21 mouse cellular contexts compared by ENCODE assay signal in genomic region chr12:111242346-111242745, GRCm38 (mm10). TPM values are rescaled to one million over a fixed set of nuclear protein-coding genes. Genes with fewer than 3 reads are reported as not detected.
DNase-seq lines count a peak whose midpoint lies in the region; ATAC-seq and TF ChIP-seq lines count a peak whose summit lies in the region.
"Had no signal": no experiment of that assay in that cellular context is flagged by ENCODE, and none has a peak within 500 bp of the region (broad histone marks: within the 10 kb centered on the region; RNA-seq: fewer than 3 reads in every experiment).

No protein-coding gene starts in this region.

- no peaks in the 10 kb centered on the region for H3K27me3 ChIP-seq in cerebellum, adult 2 months (ENCODE audit: control insufficient read depth, insufficient read depth, low read length)
- H3K27me3 ChIP-seq: CH12.LX, Patski had no signal

- peak; percentile 16 to 45 for DNase-seq in cerebellum, adult 18-20 months
- DNase-seq in cerebellum, adult 2 months = peak in 1 of 2 experiments; percentile 43
- DNase-seq in cerebellum, adult 11 months = no peak
- DNase-seq in cerebellum, adult 9-11 months = peak; percentile 46
- DNase-seq in cerebellum, adult 9-10 months = no peak
- peak; percentile 51 to 61 for DNase-seq in cerebellum, postnatal 25 days
- no peak for DNase-seq in cerebellum, adult 8-10 months
- DNase-seq: adrenal gland, adult 2 months; adrenal gland, adult 8-10 months; adrenal gland, postnatal 10 days; adrenal gland, postnatal 14 days; adrenal gland, postnatal 25 days; adrenal gland, postnatal 36 days; B cell, adult 2 months had no signal

- 43% methylated on average over 5 of the region's 5 CpGs for WGBS in cerebellum, adult 2 months

- no peak for TF ChIP-seq CTCF in cerebellum, adult 2 months (IDR thresholded peaks at IDR 0.05; ENCODE audit: borderline replicate concordance, insufficient read depth, low read depth, low read length)

- H3K4me1 ChIP-seq in cerebellum, adult 2 months (ENCODE audit: control insufficient read depth, insufficient read depth, low read length) = peaks cover 60% of the 10 kb centered on the region

- H3K4me3 ChIP-seq in cerebellum, adult 2 months (replicated peaks; ENCODE audit: insufficient read depth, low read depth, low read length) = no peak overlapping the region

- H3K27ac ChIP-seq in cerebellum, adult 2 months (ENCODE audit: insufficient read depth, low read length) = peak overlapping the region; percentile 42

- ATAC-seq in cerebellum, adult (ENCODE audit: insufficient number of reproducible peaks, low FRiP score, low TSS enrichment) = no peak
- ATAC-seq: activated CD4-positive, CD25-positive, alpha-beta regulatory T cell, adult 4 months; CD4-positive, CD25-positive, alpha-beta regulatory T cell, adult 4 months; Patski had no signal

- no peak for TF ChIP-seq POLR2A in cerebellum, adult 2 months (IDR thresholded peaks at IDR 0.05; ENCODE audit: borderline replicate concordance, insufficient read depth, low read length)

RNA-seq across cellular contexts. Expression of gene Amn, which starts 28.5 kb away (rescaled TPM):
- 6.4 and 9.6 TPM in 2 replicates for polyA plus RNA-seq in cerebellum, adult 2 months (2012; rRNA removed)
- polyA plus RNA-seq: activated CD4-positive, CD25-positive, alpha-beta regulatory T cell, adult 4 months; CD4-positive, CD25-positive, alpha-beta regulatory T cell, adult 4 months had no signal

RNA-seq across cellular contexts. Expression of gene 4930595D18Rik, which starts 58.1 kb away (rescaled TPM):
- polyA plus RNA-seq in cerebellum, adult 2 months (2012; rRNA removed) = not detected in 2 replicates
- polyA plus RNA-seq: adrenal gland, adult 2 months; C2C12; G1E; Patski had no signal

Comparison
In these comparisons a context has a peak if more than half of its experiments do, and no peak if none do; other contexts are left out.
1. DNase-seq: peak in cerebellum, adult 18-20 months (2 of 2), cerebellum, adult 9-11 months (single experiment) and cerebellum, postnatal 25 days (2 of 2); none in cerebellum, adult 11 months (single experiment), cerebellum, adult 9-10 months (single experiment) and cerebellum, adult 8-10 months (single experiment).